Mouse (Mus musculus) lung, adult 2 months (tissue): ENCODE results near the gene Zscan18.

Source experiments
- CTCF ChIP-seq: fragments of 200-500 bp; IDR thresholded peaks from 2 replicates; pipeline ENCODE4 v1.5.1; 2011; ENCODE audit warnings: mild to moderate bottlenecking, low read length, control low read depth; ENCODE audit not compliant: insufficient read depth
- POLR2A ChIP-seq: fragments of 200-500 bp; IDR thresholded peaks from 2 replicates; pipeline ENCODE4 v1.6.1; 2011; ENCODE audit warnings: low read depth, mild to moderate bottlenecking, control low read depth, low read length, borderline replicate concordance; ENCODE audit errors: extremely low read depth

- TF ChIP-seq POLR2A (no peak), CTCF (no peak)
Observed at GRCm38 (mm10) chr7:12779782-12780150, 23.7 kb downstream of the Zscan18 start.
